Mouse (Mus musculus): Measurements from ENCODE around the gene Ramp3.

Ramp3 gene

DNA sequence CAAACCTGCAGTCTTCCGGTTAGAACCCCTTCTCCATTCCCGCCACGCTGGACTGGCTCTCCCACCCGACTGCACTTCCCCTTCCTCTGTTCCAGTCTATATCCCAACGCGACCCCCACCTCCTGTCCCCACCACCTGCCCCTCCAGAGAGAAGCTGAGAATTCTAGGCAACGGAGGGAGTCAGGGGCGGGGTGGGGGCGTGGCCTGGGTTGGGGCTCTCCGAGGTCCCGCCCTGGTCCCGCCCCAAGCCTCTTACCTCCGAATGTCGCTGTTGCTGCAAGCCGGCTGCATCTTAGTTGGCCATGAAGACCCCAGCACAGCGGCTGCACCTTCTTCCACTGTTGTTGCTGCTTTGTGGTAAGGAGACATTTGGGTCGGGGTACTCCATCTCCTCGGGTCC lies at the start of gene Ramp3:
Gene Ramp3 (plus strand): TSS at position 251 of the 400 bp plus-strand sequence.
- in situ Hi-C loops (cut with MboI; ENCODE audit: low sequenced_read_pairs) = loop anchor here (10.0 to 25.0 kb wide), 2 partner anchors 107 to 1729 kb away; no protein-coding TSS in a partner anchor

DNA sequence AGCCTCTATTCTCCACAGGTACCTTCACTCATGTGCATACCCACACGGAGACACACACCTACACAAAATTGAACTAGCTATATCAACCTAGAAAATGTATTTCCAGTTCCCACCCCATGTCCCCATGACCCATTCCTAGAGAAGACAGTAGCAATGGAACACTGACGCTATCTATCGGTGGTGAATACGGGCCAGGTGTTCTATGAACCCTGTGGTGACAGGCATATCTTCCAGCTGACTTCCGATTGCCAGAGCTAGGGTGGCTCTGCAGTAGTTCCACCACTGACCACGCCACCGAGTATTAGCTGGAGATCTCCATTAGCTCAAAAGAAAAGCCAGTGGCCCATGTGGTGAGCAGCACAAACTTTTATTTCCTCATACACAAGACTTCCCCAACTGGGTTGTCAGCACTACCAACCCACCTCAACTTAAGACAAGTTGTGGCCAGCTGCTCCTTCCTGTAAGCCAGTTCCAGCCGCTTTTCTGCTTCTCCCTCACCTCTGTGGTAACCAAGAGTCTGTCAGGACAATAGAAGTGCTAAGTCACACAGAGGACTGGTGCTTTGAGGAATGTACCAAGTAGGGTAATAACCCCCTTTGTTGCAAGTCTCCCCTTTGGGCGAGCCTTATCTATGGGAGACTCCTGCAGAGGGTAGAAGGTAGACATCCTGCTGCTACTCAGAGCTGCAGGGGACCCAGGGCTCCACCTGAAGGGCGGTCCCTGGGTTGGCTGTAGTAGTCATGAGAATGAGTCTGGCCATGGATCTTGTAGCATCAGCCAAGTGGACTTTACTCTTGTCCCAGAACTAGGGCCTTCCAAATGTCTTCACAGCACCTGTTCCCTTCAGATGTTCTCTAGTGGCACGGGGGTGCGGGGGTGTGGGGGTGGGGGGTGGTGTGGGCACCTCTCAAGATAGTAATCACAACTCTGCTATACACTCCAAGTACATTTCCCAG lies 42.8 kb upstream of the Ramp3 start:
- in situ Hi-C loops (cut with MboI; ENCODE audit: low sequenced_read_pairs) = no loop called here

DNA sequence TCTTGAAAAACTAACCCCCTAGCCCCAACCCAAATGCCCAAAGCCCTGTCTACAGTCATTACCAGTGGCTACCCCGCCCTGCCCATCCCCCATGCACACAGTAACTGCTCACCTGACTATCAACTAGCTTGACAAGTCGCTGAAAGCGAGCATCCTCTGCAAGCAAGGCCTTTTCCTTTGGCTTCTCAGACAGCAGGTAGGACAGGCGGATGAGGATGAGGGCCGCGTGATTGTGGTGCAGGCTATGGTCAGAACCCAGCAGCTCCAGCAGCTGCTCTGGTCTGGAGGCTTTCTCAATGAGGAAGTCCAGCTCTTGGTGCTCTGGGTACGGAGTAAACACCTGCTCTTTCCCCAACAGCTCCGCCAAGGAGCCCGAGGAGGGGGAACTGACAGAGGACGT lies 34.6 kb upstream of the Ramp3 start:
- in situ Hi-C loops (cut with MboI; ENCODE audit: low sequenced_read_pairs) = no loop called here

DNA sequence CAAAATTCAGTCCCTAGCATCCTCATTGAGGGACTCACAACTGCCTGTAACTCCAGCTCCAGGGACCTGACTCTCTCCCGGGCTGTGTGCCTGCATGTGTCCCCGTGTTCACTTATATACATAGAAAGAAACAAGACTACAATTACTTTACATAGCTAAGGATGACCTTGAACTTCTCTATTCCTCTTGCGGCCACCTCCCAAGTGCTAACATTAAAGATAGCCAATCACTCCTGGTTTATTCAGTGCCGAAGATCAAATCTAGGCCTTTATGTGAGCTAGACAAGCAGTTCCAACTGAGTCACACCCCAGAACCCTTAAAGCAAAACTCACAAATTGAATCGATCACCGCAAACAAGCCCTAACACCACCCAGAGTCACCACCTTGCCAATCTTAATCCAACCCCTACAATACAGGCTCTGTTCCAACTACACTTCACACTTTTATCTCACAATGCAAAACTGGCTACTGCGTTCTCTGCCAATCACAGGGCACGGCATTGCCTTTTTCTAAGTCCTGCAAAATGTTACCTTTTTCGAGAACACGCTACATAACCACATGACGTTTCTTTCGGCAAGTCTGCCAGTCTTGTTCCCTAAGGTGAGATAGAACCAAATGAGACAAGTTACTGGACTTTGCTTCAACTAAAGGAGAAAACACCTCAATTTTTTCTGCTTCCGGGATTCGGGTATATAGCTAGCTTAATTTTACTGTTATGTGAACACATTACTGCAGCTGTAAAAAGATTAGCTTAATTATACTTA lies 33.5 kb upstream of the Ramp3 start:
- in situ Hi-C loops (cut with MboI; ENCODE audit: low sequenced_read_pairs) = no loop called here

DNA sequence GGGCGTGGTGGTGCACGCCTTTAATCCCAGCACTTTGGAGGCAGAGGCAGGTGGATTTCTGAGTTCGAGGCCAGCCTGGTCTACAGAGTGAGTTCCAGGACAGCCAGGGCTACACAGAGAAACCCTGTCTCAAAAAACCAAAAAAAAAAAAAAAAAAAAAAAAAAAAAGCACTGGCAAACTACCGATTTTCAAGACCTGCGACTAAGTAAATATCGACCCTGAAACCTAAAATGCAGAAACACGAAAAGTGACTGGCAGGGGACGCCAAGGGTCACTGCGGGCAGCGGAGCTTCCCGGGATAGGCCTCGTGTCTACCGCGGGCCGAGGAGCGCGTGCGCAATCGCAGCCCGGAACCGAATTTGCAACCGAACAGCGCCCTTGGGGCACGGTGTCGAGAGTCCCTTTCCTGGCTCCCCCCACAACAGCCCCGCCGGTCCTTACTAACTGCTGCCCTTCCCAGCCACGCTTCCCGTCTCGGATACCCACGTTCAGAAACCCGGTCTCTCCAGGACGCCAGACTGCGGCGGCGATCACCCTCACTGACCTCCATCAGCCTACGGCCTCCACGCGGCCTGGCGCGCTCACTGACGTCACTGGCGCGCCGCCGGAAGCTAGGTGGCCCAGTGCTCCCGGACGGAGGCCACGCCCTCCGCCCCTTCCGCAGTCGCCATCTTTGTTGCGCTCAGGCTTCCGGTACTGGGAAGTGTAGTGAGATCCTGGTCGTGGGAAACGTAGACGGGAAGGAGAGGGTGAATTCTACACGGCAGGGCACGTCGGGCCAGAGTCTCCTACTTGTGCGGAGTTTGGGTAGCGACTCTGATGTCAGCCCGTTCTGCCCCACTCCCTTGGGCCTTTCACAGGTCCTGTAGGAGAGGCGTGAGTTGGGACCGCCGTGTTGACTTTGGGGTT lies 32.6 kb upstream of the Ramp3 start, which contains the start of gene Tbrg4:
Gene Tbrg4 (minus strand): TSS at position 590 of the 910 bp plus-strand sequence.
- in situ Hi-C loops (cut with MboI; ENCODE audit: low sequenced_read_pairs) = no loop called here

DNA sequence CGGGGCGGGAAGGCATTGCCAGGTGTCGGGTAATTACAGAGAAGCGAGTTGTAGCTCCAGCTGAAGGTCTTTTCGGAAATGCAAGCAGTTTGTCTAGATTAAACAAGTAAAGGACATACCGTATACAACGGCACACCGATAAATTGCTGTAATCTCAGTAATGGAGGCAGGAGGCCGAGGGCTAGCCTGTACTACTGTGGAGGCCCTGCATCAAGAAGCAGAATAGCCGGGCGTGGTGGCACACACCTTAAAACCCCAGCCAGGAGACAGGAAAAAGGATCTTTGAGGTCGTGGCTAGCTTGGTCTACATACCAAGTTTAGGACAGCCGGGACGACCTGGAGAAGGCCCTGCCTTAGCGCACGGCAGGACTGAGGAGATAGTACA lies 31.9 kb upstream of the Ramp3 start:
- in situ Hi-C loops (cut with MboI; ENCODE audit: low sequenced_read_pairs) = no loop called here

DNA sequence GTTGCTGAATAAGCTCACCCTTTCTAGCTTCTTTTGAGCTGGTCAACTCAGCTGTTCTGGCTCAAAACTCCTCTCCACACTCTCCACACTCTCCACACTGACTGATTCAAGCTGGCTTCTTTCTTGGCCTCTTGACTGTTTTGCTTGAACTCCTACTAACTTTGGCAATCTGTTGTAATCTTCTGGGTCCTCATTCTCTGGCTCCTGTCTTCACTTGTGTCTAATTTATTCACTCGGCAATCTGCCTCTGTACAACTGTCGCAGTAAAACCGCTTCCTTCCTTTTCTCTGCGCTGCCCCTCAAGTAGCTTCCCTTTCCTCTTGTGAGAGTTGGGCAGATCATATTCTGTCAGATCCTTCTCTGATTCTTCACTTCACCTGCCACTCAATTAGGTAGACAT lies 30.6 kb upstream of the Ramp3 start:
- in situ Hi-C loops (cut with MboI; ENCODE audit: low sequenced_read_pairs) = no loop called here

DNA sequence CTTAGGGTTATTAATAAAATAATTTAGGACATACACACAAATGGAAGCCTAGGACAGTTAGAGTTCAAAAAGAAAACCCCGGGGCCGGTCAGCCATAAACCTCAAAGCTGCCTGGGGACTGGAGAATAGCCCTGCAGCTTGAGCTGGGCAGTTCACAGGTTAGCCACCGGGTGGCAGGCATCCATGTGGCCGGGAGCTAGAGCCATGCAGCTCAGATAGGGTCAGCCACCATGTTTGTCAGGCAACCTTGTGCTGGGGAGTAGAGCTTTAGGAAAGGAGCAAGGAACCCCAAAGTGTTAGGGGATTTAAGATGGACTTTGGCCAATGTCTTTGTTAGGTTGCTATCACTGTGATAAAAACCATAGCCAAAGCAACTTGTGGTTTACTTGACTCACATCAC lies 29.8 kb upstream of the Ramp3 start:
- in situ Hi-C loops (cut with MboI; ENCODE audit: low sequenced_read_pairs) = no loop called here

DNA sequence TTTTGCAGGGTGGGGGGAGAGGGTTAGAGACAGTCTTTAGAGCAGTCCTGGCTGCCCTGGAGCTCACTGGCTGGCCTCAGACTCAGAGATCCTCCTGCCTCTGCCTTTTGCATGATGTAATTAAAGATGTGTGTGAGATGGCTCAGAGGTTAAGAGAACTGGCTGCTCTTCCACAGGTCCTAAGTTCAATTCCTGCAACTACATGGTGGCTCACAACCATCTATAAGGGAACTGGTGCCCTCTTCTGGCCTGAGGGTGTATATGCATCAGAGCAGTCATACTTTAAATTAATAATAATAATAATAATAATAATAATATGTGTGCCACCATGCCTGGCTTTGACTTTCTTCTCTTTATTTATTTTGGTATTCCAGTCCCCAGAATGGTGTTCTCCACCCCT lies 28.7 kb upstream of the Ramp3 start:
- in situ Hi-C loops (cut with MboI; ENCODE audit: low sequenced_read_pairs) = no loop called here

DNA sequence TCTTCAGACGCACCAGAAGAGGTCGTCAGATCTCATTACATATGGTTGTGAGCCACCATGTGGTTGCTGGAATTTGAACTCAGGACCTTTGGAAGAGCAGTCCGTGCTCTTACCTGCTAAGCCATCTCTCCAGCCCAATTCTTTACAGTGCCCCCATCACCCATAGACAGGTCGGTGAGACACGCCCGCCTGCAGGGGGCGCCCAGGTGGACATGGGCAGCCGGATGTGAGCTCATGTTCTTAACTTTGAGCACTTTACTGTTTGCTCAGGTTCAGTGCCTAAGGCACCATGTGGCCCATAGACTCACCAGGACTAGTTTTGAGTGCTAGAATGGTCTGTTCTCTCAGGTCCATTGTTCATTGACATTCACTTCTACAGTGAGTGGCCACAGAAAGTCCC lies 22.2 kb upstream of the Ramp3 start:
- in situ Hi-C loops (cut with MboI; ENCODE audit: low sequenced_read_pairs) = no loop called here

DNA sequence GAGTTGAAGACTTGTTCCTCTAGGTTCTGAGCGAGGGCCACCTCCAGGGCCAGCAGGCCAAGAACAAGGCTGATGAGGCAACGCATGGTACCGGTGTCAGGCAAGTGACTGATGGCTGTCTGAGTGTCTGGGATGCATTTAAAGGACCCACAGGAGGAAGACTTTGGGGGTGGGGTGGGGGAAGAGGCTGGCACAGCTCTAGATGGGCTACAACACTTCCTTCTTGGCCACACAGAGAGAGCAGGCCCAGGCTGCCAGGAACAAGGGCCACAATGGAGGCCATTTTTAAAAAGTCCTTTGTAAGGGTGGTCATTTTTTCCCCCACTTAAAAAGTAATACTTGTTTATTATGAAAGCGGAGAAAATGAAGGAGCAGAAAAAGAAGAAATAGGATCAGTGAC lies 19.8 kb upstream of the Ramp3 start, which contains the start of gene Wap:
Gene Wap (minus strand): TSS at position 101 of the 400 bp plus-strand sequence.
- in situ Hi-C loops (cut with MboI; ENCODE audit: low sequenced_read_pairs) = no loop called here

DNA sequence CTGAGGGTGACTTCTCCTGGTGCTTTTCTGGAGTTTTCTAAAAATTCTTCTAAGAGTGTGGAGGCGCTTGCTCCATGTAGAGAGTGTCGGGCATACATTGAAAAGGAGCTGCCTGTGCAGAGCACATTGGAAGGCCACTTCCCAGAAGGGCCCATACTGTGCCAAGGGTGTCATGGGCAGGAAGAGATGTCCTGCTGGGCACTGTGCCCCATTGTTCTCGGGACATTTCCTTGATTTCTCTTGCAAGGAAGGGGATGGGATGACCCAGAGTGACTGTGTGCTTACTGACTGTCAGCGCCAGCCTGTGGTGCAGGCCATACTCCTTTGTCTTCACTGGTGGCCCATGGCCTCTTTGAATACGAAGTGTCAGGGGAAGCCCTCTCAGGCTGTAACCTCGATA lies 19.2 kb upstream of the Ramp3 start:
- in situ Hi-C loops (cut with MboI; ENCODE audit: low sequenced_read_pairs) = no loop called here

DNA sequence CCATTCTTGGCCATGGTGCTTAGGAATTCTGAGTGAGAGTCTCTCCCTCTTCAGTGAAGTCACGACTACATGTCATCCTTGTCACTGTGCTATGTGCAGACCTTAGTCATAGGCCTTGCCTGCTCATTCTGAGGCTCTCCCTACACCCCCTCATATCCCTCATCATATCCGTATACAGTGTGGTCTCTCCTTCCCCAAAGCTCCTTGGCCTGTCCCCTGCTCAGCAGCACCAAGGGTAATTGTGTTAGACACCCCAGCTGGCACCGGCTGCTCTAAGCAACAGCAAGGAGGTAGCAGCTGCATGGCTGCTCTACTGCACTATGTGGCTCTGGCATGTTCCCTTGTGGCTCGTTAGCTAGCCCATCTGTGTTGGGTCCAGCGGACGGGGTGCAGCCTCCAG lies 13.8 kb upstream of the Ramp3 start:
- in situ Hi-C loops (cut with MboI; ENCODE audit: low sequenced_read_pairs) = no loop called here

DNA sequence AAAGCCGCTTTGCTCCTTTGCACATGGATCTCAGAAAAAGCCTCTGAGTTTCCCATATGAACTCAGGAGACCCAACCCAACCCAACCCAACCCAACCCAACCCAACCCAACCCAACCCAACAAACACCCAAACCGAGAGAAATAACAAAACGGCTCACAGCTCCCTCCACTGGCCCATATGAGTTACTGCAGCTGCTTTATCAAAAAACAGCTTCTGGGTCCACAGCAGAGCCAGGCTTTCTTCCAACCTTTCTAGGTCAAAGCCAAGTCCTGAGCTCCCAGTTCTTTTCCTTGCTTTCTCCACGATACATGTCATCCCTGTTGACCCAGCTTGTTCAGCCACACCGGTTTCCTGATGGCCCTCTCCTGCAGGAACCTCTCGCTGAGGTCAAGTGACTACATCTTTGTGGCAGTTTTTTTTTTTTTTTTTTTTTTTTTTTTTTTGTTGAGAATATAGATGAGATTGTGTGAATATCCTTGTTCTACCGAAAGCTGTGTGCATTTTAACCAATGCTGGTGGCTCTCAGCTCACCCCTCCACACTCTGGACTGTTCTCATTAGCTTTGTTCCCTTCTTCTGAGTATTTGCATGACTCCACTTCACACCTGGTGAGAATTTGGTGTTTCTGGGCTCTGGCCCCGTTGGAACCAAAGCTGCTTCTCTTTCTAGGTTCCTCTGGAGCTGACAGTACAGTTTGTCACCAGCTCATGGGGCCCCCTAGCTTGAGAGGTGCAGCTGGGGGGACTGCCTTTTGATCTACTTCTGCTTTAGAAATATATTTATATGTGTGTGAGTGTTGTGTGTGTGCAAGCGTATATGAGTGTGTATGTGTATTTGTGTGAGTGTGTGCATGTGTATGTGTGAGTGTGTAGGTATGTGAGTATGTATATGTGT lies 10.2 kb upstream of the Ramp3 start:
- in situ Hi-C loops (cut with MboI; ENCODE audit: low sequenced_read_pairs) = no loop called here

DNA sequence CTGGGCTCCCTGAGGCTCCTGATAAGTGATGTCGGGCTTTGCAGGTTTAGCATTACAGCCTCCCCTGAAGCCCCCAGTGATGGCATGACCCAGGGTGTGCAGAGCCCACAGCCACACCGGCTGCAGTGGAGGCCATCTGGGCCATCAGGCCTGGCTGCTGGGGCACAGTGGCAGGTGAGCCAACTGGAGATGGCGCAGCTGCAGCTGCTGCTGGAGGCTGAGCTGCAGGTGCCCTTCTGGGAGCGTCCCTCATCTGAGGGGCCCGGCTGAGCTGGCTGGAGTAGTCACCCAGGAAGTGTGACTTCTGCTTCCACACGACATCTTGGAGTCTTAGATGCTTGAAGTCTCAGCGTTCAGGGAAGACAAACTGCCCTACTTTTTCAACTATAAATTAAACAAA lies 7.8 kb upstream of the Ramp3 start:
- in situ Hi-C loops (cut with MboI; ENCODE audit: low sequenced_read_pairs) = loop anchor here (10.0 to 25.0 kb wide), 2 partner anchors 114 to 1737 kb away; no protein-coding TSS in a partner anchor

DNA sequence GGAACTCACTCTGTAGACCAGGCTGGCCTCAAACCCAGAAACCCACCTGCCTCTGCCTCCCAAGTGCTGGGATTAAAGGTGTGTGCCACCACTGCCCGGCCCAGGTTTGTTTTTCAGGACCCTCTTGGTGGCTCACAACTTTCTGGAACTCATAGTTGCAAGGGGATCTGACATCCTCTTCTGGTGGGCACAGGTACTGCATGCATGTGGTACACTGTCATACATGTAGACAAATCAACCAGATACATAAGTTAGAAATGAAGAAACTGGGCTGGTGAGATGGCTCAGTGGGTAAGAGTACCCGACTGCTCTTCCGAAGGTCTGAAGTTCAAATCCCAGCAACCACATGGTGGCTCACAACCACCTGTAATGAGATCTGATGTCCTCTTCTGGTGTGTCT lies 5.3 kb upstream of the Ramp3 start:
- in situ Hi-C loops (cut with MboI; ENCODE audit: low sequenced_read_pairs) = loop anchor here (10.0 to 25.0 kb wide), 2 partner anchors 112 to 1734 kb away; no protein-coding TSS in a partner anchor

DNA sequence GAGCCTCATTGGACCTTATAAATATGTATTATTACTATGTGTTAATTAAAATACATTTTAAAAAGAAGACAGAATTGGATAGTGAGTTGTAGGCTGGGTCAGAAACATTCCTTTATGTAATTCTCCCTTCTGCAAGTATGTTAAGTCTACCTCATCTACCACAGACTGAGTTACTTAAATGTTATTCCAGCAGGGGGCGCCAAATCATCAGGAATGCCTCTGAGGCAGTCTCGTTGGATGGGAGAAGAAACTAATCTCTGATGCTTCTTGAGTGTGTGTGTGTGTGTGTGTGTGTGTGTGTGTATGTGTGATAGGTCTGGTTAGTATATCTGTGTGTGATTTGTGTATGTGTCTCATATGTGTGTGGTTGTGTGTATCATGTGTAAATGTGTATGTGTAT lies 3.4 kb upstream of the Ramp3 start:
- in situ Hi-C loops (cut with MboI; ENCODE audit: low sequenced_read_pairs) = loop anchor here (10.0 to 25.0 kb wide), 2 partner anchors 110 to 1732 kb away; no protein-coding TSS in a partner anchor

DNA sequence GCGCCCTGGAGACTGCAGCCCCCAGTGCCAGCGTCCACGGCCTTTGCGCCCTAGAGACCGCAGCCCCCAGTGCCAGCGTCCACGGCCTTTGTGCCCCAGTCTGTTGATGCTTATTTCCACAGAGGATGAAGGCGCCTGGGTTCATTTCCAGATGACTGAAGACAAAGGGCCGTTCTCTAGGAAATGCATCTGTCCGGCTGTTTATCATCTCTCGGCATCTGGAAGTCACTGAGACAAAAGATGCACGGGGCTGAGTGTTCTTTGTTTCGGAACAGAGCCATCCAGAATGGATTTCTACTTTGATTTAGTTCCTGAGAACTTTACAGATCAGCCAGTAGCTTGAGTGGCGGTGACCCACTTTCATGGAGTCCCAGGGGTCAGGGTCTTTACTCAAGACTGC lies 2.9 kb downstream of the Ramp3 start:
- in situ Hi-C loops (cut with MboI; ENCODE audit: low sequenced_read_pairs) = loop anchor here (25.0 kb wide), 1 partner anchor 1726 kb away; no protein-coding TSS in a partner anchor

DNA sequence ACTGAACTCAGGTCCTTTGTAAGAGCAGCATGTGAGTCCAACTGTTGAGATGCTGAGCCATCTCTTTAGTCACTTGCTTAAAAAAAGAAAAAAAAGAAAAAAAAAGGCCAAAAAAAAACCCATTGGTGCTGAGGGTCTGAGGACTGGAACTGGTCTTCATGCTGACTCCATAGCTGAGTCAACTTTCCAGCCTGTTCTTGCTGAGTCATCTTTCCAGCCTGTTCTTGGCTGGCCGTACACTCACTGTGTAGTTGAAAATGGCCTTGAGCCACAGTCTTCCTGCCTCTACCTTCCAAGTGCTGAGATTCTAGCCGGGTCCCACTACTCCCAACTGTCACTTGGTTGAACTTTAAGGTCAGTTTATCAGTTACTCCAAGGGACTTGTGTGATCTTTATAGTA lies 8.3 kb downstream of the Ramp3 start:
- in situ Hi-C loops (cut with MboI; ENCODE audit: low sequenced_read_pairs) = loop anchor here (25.0 kb wide), 1 partner anchor 1721 kb away; no protein-coding TSS in a partner anchor

Data from CH12F3 (cell line).